Mouse (Mus musculus): ENCODE measurements at regions not wholly inside any gene's neighbourhood (a gene's known extent, or its start where the extent isn't known, plus 50 kb on each side); places are given as distances from the start of the nearest gene placed in this dataset.

GRCm38 (mm10) chrX:61652377-61652776 is 56.9 kb upstream of the Ldoc1 start:
- DNase-seq, result no peak

DNA sequence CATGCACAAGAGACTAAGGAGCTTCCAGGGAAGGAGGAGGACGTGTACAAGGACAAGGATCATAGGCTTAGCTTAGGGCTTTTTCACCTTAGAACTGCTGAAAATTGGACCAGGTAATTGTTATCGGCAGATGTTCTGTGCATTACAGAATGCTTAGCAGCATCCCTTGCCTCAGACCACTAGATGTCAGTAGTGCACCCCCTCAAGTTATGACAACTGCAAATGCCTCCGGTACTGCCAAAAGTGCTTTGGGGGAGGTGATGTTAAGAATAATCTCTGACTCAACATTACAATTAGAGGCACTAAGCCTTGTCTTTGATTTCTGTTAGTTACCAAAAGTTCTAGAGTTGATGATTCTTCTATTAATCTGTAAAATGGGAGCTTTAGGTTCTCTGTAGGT is 56.2 kb upstream of the Ldoc1 start:
- peak; percentile 0 to 1 for DNase-seq
